Mouse (Mus musculus) kidney, postnatal 25 days (tissue): ENCODE measurements around the gene Atp13a3.
A peak's percentile ranks its signal among the peaks of the same experiment; 100 is the strongest.

Source experiments
- DNase-seq, 2 experiments: peaks; one replicate each; pipeline ENCODE4 v3.0.0; 2021; ENCODE audit warnings: mixed read lengths in 2 of 2

Atp13a3 gene

GRCm38 (mm10) chr16:30310647-30311046, 95.1 kb downstream of the Atp13a3 start, which contains the start of gene Gp5:
TSS of gene Gp5 (minus strand) at chr16:30310779.
- no peak for DNase-seq

GRCm38 (mm10) chr16:30310171-30310515, 95.6 kb downstream of the Atp13a3 start:
- no peak for DNase-seq

GRCm38 (mm10) chr16:30309395-30310170, 96.2 kb downstream of the Atp13a3 start:
- DNase-seq: no peak

GRCm38 (mm10) chr16:30308616-30309394, 97.0 kb downstream of the Atp13a3 start:
- DNase-seq: peak; percentile 12 to 57

GRCm38 (mm10) chr16:30307961-30308615, 97.7 kb downstream of the Atp13a3 start:
- DNase-seq: peak in 1 of 2 experiments; percentile 37

- no peak for DNase-seq
Observed at GRCm38 (mm10) chr16:30307306-30307705, 98.5 kb downstream of the Atp13a3 start.

- DNase-seq: no peak
Observed at GRCm38 (mm10) chr16:30306102-30306501, 99.7 kb downstream of the Atp13a3 start.

- DNase-seq: no peak
Observed at GRCm38 (mm10) chr16:30304236-30304635, 101.5 kb downstream of the Atp13a3 start.

- DNase-seq: no peak
Observed at GRCm38 (mm10) chr16:30303411-30303810, 102.4 kb downstream of the Atp13a3 start.

GRCm38 (mm10) chr16:30302686-30303085, 103.1 kb downstream of the Atp13a3 start:
- no peak for DNase-seq

GRCm38 (mm10) chr16:30299711-30300277, 106.0 kb downstream of the Atp13a3 start:
- DNase-seq: no peak

GRCm38 (mm10) chr16:30297450-30297849, 108.3 kb downstream of the Atp13a3 start:
- DNase-seq: no peak

GRCm38 (mm10) chr16:30296601-30297275, 109.0 kb downstream of the Atp13a3 start:
- DNase-seq: no peak

- no peak for DNase-seq
Observed at GRCm38 (mm10) chr16:30295106-30295505, 110.7 kb downstream of the Atp13a3 start.

- no peak for DNase-seq
Observed at GRCm38 (mm10) chr16:30290436-30290835, 115.3 kb downstream of the Atp13a3 start.

- DNase-seq: no peak
Observed at GRCm38 (mm10) chr16:30285701-30286100, 120.1 kb downstream of the Atp13a3 start.

GRCm38 (mm10) chr16:30283743-30284337, 121.9 kb downstream of the Atp13a3 start:
- peak; percentile 45 to 50 for DNase-seq

GRCm38 (mm10) chr16:30282844-30283495, 122.8 kb downstream of the Atp13a3 start, which contains the start of gene Lrrc15:
TSS of gene Lrrc15 (minus strand) at chr16:30283256.
- peak in 1 of 2 experiments; percentile 3 for DNase-seq

GRCm38 (mm10) chr16:30280676-30281297, 125.0 kb downstream of the Atp13a3 start:
- no peak for DNase-seq

- no peak for DNase-seq
Observed at GRCm38 (mm10) chr16:30278406-30278805, 127.4 kb downstream of the Atp13a3 start.
